Mouse (Mus musculus) gastrocnemius, postnatal 25 days (tissue): ENCODE data around the gene Smc4. TPM values are rescaled to one million over a fixed set of nuclear protein-coding genes. Genes with fewer than 3 reads are reported as not detected.
"Not testable (repeated sequence)": the region's sequence is repeated elsewhere in the genome, so short reads cannot be mapped to it uniquely, and the experiment has no call there.

Experiments used
- DNase-seq: peaks from one replicate; pipeline ENCODE4 v3.0.0; 2022
- total RNA-seq, 2 experiments: library from RNA; stranded (reverse); gene quantifications; 1 replicate in 1 of 2; 2 replicates in 1 of 2; pipeline ENCODE4 v1.2.3; 2021

The Smc4 gene
- total RNA-seq, 2 experiments from 2014 or later, result 6.6 to 9.7 TPM

GRCm38 (mm10) chr3:69017181-69017580 lies 12.6 kb downstream of the Smc4 start:
- no peak for DNase-seq

GRCm38 (mm10) chr3:69018635-69019034 lies 14.1 kb downstream of the Smc4 start:
- not testable (repeated sequence) for DNase-seq

GRCm38 (mm10) chr3:69020285-69020684 lies 15.7 kb downstream of the Smc4 start:
- no peak for DNase-seq

DNA sequence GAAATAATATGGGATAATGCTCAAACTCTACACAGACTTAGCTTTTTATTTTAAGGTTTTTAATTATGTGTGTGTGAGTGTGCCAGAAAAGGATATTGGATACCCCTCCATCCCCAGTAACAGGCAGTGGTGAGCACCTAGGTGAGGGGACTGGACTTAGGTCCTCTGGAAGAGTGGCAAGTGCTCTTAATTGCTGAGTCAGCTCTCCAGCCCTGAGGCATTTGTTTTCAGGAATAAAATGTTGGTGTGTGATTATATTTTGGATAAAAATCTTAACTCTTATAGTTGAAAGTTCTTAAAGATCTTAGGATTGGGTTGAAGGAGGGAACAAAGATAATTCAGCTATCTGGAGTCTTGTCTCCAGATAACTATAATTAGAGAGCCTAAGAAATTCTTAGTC lies 16.2 kb downstream of the Smc4 start:
- no peak for DNase-seq

- no peak for DNase-seq
Measured at GRCm38 (mm10) chr3:69026133-69026783, 21.7 kb downstream of the Smc4 start.

DNA sequence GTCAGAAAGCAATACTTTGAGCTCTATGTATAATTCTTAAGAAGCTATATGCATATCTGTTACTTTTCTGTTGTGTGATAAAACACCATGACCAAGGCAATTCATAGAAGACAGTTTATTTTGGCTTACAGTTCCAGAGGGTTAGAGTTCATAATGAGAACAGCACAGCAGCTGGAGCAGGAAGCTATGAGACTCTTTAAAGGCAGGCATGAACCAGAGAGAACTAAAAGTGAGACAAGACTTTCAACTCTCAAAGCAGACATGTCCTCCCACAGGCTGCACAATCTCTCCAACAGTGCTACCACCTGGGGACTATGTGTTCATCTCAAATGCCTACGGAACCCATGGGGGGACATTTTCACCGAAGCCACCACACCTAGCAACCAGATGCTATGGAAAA lies 35.6 kb downstream of the Smc4 start:
- DNase-seq, result no peak

DNA sequence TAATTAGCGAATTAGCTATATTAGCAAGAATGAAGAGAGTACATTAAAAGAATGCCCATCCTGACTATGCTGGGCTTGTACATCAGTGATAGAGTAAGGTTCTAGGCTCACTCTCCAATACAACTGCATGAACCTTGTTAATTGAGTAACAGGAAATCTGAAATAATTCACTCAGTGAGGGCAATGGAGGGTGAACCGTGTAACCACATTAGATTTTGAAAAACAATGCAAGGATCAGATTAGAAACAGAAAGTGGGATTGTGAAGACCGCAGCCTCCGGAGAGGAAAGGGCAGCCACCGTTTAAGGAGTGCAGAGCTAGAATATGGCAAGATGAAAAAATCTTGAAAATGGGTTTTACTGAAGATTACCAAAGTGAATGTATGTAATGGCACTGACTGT lies 36.8 kb downstream of the Smc4 start:
- DNase-seq, result no peak

DNA sequence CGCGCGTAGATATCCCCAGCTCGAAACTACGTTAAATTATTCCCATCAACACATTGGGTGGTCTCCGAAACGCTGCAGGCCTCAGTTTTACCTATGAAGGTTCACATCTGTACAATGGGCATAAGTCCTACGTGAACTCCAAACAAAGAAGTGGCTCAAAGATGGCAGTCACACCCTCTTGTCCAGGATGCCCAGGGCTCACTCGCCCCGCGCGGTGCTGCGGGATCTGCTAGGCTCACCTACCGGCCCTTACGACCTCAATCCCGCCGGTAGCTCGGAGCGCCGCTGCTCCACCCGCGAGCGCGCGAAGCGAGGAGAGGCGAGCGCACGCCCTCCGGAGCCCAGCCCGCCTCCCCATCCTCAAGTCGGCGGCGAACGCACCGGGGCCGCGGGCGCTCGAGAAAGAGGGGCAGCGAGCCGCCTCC lies 39.6 kb downstream of the Smc4 start:
- no peak for DNase-seq

GRCm38 (mm10) chr3:69044645-69045399 lies 40.3 kb downstream of the Smc4 start, which contains the start of gene Trim59:
Trim59 (minus strand) TSS chr3:69044755.
- peak; percentile 88 for DNase-seq

GRCm38 (mm10) chr3:69045400-69045703 lies 40.8 kb downstream of the Smc4 start:
- DNase-seq, result no peak

- DNase-seq, result no peak
Measured at GRCm38 (mm10) chr3:69045750-69046149, 41.2 kb downstream of the Smc4 start.

DNA sequence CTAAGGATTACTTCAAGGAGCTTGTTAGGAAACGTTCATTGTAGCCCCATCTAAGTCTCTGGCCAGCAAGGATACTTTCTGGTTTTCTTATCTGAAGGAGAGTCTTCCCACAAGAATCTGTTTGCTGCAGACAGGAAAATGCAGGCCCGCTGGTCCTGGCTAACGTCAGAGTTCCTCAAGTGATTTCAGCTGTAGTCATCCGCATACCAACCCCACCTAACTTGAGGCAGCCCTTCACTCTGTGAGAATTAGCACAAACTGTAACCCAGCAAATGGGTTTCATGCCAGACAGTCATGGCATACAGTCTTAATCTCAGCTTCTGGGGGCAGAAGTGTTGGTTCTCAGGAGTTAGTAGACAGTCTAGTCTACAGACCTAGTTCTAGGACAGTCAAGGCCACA lies 42.0 kb downstream of the Smc4 start:
- DNase-seq, result no peak

DNA sequence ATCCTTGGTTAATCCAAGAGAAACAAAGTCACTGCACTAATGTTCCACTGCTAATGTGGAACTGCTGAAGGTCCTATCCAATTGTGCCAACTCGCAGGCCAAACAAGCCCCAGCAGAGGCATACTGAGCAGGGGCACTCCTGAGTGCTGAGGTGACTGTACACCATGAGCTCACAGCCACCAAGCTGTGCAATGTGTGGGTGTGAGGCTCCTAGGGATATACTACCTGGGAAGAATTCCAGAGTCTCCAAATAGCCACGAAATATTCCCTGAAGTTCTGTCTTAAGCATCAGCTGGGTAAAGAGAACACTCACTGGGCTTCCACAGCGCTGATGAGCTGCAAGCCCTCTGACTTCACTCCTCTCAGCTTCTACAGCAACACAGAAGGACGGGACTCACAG lies 43.1 kb downstream of the Smc4 start:
- no peak for DNase-seq

GRCm38 (mm10) chr3:69049011-69049410 lies 44.5 kb downstream of the Smc4 start:
- DNase-seq, result no peak

- DNase-seq, result no peak
Measured at GRCm38 (mm10) chr3:69051894-69052293, 47.4 kb downstream of the Smc4 start.

DNA sequence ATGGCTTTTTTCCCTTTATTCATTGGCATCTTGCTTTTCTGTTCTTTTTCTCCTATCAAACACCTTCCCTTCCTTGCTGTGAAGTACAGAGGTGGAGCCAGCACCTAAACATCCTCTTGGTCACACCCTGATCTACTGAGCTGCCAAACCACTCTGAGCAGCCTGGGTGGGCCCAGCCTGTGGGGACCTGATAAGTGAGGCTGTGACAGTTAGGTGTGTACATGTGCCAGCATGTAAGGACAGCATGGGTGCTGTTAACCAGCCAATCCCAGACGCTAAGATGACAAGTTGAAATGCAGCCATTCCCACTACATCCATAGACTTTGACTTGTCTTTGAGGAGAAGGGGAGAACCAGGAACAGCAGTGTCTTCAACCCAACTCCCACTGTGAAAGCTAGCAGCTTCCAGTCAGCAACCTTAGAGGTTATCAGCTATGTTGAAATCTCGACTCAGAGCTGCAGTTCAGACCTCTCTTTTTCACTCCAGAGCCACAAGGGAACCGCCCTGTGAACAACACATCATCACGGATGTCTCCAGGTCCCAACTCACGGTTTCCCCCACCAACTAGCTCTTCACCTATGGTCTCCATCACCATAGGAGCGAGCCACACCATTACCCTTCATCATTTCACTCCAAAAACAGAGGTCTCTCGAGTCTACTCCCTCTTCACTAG lies 50.4 kb downstream of the Smc4 start:
- no peak for DNase-seq

GRCm38 (mm10) chr3:69055871-69056270 lies 51.3 kb downstream of the Smc4 start:
- DNase-seq, result no peak

- DNase-seq, result no peak
Measured at GRCm38 (mm10) chr3:69060672-69061071, 56.1 kb downstream of the Smc4 start.

- DNase-seq, result no peak
Measured at GRCm38 (mm10) chr3:69062764-69063163, 58.2 kb downstream of the Smc4 start.

- DNase-seq, result no peak
Measured at GRCm38 (mm10) chr3:69064005-69064404, 59.5 kb downstream of the Smc4 start.
